Mouse (Mus musculus) ES-E14 (cell line): Measurements from ENCODE around the gene Slc25a18.

Source experiments
- CHD2 ChIP-seq: IDR thresholded peaks from 2 replicates; pipeline ENCODE4 v1.6.1; 2014; ENCODE audit warnings: mild to moderate bottlenecking, low read depth, low read length, inconsistent platforms
- HCFC1 ChIP-seq: IDR thresholded peaks from 2 replicates; pipeline ENCODE4 v1.6.1; 2012; ENCODE audit warnings: low read length, inconsistent platforms, borderline replicate concordance; ENCODE audit not compliant: insufficient read depth
- ZC3H11A ChIP-seq: IDR thresholded peaks from 2 replicates; pipeline ENCODE4 v1.6.1; 2012; ENCODE audit warnings: low read depth, mild to moderate bottlenecking, inconsistent platforms, low read length, borderline replicate concordance
- ZNF384 ChIP-seq: IDR thresholded peaks from 2 replicates; pipeline ENCODE4 v1.6.1; 2012; ENCODE audit warnings: low read depth, low read length, inconsistent platforms

GRCm38 (mm10) chr6:120822307-120822928 is 49.0 kb downstream of the Slc25a18 start, which contains the start of gene Atp6v1e1:
- TF ChIP-seq CHD2 = no peak
- TF ChIP-seq HCFC1 = peak; percentile 71; the same call in 1 of the 2 replicates
- TF ChIP-seq ZNF384 = peak; percentile 100
- 0 out of 2 replicates have a peak, but pooled peaks have one; percentile 8 for TF ChIP-seq ZC3H11A
